Mouse (Mus musculus) large intestine, adult 2 months (tissue): ENCODE measurements around the gene A930009A15Rik. TPM values are rescaled to one million over a fixed set of nuclear protein-coding genes. Genes with fewer than 3 reads are reported as not detected.

Experiments used
- DNase-seq: peaks from one replicate; pipeline ENCODE4 v3.0.0-alpha.2; 2012; ENCODE audit warnings: low read depth, low spot score
- WGBS: fragments of 180-500 bp; shearing (Covaris S2); methylation state at CpG from one replicate; pipeline ENCODE4 v1.1.7; 2018; 5-methylcytosine and 5-hydroxymethylcytosine counted together
- polyA plus RNA-seq: library from polyadenylated mRNA; depleted of rRNA; stranded (reverse); fragments of >200 nt; gene quantifications from 2 replicates; pipeline ENCODE4 v1.2.3, GENCODE M21; 2012; rRNA removed

The A930009A15Rik gene
- polyA plus RNA-seq, 1 experiment, result not detected

DNA sequence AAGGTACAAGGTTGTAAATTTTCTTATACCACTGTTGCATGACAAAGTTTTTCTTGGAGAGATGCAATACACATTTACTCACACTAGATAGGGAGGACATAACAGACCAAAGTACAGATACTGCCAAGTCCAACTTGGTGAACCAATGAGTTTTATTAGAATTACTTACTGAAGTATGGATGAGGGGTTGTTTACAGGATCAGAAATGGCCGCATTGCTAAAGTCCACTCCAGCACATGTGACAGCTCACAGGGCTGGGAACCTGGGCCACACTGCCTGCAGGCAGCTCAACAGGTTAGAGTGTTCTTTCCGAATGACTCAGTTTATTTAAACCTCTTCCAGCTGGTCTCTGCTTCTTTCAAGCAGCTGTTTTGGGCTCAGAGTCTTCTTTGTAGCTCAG lies 55.2 kb downstream of the A930009A15Rik start:
- no peak for DNase-seq
- 66% methylated on average over 2 of the region's 2 CpGs for whole genome bisulfite sequencing

DNA sequence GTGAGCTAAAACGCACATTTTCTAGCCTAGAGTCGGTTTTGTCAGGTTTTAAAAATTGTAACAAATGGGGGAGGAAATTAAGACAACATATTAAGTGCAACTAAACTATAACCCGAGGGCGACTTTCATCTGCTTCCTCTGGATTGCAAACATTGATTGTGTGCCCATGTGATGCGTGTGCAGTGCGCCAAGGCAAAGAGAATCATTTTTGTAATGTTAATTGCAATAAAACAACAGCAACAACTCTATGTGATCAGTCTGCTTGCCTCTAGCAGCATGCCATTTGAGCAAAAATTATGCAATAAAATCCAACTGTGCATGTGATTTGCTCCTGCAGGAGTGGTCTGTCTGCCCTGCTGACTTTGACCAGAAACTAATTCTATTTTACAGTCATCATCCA lies 56.9 kb downstream of the A930009A15Rik start:
- WGBS, result 85% methylated on average over 6 of the region's 6 CpGs
- no peak for DNase-seq

Other genes with a start within 250 kb of the A930009A15Rik start
- 28.4 and 30.1 TPM in 2 replicates for gene Tmem19, start 207.5 kb upstream of the A930009A15Rik start, polyA plus RNA-seq
- gene Thap2, start 185.5 kb upstream of the A930009A15Rik start, polyA plus RNA-seq, result 3.0 and 4.5 TPM in 2 replicates
- 17.8 and 20.7 TPM in 2 replicates for gene Zfc3h1, start 185.0 kb upstream of the A930009A15Rik start, polyA plus RNA-seq
- gene Lgr5, start 17.8 kb downstream of the A930009A15Rik start, polyA plus RNA-seq, result 4.7 and 6.1 TPM in 2 replicates
- 358 and 401 TPM in 2 replicates for gene Tspan8, start 246.8 kb downstream of the A930009A15Rik start, polyA plus RNA-seq